Mouse (Mus musculus): ENCODE measurements around the gene Hoxb8.

Gene Hoxb8

DNA sequence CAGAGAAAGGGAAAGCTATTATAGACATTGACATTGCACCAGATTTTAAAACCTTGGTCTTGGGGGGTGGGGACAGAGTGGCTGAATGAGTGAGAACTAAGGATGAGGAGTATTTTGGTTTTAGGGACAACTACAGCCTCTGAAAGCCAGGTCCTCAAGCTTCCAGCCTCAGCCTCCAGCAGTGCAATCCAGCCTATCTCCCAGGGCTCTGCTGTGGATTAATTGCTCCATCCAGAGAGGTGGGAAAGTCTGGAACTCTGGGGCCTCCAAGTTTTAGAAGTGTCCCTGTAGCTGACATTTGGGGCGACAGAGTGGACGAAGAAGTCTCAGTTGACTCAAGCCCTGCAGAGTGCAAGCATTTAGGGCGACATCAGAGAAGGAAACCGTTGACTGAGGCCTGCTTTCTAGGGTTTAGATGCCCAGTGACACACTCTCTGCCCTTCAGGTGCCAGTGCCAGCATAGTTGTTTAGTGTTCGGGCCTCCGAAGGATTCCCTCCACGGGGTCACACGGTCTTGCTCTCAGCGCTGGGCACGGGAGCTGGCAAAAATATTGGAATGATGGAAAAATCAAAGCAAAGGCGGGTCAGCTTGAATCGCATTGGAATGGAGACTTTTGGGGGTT is 32.2 kb downstream of the Hoxb8 start:
- DNase-seq (ENCODE audit: low spot score in 2 of 2), result no peak

DNA sequence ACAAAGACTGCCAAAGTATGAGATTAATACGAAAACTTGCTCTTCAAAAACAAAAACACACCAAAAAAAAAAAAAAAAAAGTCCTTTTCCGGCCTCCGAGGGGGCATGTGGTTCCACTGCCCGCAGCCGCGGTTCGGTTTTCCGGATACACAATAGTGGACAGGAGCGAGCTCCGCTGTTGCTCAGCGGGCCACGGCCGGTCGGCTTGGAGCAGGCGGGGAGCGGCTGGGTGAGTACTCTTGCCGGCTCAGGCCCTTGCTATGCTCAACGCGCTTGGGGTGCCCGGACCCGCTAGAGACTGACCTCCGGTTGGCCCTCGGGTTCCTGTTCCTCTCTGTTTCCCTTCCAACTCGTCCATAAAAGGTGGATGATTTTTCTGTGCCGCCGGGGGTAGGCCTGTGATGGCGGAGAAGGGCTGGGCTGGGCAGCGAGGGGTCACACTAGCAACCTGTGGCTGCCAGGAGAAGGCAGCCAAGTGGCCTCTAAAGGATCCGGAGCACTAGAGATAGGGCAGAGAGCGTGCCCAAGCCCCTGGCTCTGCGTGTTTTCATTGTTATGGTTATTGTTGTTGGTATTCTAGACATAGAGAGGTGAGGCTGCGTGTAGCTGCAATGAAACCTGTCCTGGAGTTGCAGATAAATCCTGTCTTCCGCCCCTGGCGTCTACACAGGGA is 33.1 kb downstream of the Hoxb8 start:
- no peak for DNase-seq (ENCODE audit: low spot score in 2 of 2)

DNA sequence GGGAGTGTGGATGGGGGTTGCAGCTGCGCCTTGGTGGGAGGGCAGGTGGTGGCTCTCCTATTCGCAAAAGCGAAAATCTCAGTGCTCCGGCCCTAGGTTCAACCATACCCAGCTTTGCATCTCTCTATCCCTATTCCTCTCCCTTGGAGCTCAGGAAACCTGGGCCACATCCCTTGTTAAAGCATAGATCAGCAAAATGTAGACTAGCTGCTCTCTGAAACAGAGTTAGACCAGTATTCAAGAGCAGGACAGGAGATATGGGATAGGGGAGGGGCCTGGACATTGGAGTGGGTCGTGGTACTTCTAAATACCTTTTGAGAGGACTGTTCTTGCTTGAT is 33.6 kb downstream of the Hoxb8 start:
- no peak for DNase-seq (ENCODE audit: low spot score in 2 of 2)

DNA sequence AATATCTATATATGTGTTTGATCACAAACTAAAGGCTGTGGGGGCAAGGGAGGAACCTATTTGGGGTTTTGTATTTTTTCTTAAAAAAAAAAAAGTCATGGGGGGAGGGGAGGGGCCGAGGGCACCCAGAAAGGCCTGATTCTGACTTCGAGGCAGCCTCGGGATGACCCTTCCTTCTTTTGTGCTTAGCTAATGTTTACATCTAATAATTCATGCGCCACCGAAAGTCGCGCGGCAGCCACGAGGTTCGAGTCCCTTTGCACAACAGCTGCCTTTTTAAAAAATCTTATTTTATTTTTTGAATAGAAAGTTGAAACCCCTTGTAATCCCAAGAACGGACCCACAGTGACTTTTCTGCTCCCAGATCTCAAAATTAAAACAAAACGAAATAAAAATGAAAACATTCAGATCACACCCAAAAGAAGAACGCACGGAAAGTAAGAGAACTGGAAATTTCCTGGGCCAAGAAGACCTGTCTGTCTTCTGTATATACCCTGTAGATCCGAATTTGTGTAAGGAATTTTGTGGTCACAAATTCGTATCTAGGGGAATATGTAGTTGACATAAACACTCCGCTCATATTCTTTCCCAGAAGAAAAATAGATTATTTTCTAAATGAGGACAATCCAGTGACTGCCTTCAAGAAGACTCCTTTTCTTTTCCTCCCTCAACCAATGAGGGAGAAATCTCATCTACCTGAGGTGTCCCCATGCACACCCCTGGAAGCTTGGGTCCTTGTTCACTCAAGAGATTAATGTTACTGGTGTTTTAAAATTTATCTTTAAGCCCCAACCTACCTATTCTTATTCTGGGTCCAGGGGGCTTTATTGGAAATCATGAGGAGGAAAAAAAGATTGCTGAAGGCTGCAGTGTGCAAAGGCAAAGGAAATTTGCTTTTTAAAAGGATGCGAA is 35.2 kb downstream of the Hoxb8 start:
- no peak for DNase-seq (ENCODE audit: low spot score in 2 of 2)

DNA sequence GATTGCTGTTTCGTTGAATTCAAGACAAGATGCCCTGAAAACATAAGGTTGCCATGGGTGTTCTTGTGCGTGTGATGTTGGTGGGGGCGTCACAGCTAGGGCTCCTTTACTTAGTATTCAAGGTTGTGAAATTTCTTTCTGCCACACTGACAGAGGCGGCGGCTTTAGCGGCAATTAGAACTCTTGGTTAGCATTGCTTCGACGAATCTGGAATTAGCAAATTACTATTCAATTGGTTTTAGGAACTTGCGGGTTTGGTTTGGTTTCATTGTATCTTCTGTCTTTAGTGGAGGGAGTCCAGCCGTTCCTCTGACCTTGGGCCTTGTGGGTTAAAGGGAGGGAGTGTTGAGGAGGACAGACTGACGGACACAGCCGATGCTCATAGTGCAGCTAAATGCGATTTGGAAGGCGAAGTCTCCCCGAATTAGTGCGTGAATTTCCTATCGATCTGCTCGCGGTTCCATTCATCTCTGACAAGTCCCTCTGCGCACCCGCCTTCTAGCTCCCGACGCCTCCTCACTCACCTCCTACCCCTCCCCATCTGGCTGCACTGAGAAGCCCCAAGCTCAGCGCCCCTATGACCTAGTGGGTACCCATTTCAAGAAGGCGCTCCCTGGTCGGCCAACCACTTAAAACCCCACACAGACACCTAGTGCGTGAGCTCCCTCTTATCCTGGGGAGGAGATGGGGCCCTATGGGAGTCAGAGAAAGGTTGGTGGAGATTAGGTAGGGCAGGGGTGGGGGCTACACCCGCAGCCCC is 36.1 kb downstream of the Hoxb8 start, which contains the start of gene Hoxb4:
Gene Hoxb4, plus strand, starts transcription at position 660 of the 760 bp plus-strand sequence.
- no peak for DNase-seq (ENCODE audit: low spot score in 2 of 2)

DNA sequence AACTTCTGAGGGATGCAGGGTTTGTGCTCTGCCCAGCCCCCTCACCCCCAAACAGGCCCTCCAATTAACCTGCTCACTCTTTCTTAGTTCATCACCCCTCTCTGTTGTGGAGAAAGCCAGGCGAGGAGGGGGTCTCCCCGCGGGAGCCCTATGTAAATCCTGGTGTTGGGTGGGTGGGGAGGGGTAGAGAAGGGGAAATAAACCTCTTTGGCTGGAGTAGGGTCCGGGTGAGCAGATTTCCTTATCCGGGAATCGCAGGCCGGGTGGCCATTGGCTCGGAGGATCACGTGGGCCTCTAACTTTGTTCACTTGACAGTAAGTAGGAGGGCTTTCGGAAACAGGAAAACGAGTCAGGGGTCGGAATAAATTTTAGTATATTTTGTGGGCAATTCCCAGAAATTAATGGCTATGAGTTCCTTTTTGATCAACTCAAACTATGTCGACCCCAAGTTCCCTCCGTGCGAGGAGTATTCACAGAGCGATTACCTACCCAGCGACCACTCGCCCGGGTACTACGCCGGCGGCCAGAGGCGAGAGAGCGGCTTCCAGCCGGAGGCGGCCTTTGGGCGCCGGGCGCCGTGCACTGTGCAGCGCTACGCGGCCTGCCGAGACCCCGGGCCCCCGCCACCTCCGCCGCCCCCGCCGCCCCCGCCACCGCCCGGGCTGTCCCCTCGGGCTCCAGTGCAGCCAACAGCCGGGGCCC is 36.8 kb downstream of the Hoxb8 start:
- no peak for DNase-seq (ENCODE audit: low spot score in 2 of 2)

DNA sequence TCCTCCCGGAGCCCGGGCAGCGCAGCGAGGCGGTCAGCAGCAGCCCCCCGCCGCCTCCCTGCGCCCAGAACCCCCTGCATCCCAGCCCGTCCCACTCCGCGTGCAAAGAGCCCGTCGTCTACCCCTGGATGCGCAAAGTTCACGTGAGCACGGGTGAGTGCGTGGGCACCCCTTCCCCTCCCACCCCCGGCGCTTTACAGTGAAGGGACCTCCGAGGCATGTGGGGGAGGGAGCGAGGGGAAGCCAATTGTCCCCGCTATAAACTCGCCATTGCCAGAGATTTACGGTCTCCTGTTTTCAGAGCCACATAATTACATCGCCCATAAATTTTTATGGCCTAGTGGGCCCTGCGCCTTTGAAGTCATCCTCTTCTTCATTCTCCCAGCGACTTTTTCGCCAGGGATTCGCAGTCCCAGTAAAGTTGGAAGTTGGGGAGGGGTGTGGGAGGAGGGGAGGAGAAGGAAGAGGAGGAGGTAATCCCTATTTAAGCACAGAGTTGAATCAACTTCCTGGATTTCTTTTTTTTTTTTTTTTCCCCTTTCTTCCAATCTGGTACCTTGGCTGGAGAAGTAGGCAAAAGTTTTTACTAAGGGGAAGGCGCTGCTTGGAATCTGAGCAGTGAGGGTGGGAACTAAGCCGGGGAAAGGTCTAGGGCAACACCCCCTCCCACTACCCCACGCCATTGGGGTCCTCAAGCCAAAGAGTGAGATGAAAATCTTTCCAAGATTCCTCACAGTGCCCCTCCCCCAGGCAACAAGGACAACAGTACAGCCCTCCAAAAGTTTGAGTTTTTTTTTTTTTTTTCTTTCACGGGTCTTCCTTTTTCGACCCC is 37.6 kb downstream of the Hoxb8 start:
- no peak for DNase-seq (ENCODE audit: low spot score in 2 of 2)

DNA sequence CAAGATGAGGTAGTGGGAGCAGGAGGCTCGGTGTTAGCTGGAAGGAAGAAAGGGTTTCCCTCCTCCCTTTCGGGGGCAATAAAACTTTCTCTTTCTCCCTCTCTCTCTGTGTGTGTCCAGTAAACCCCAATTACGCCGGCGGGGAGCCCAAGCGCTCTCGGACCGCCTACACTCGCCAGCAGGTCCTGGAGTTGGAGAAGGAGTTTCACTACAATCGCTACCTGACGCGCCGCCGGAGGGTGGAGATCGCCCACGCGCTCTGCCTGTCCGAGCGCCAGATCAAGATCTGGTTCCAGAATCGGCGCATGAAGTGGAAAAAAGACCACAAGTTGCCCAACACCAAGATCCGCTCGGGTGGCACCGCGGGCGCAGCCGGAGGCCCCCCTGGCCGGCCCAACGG is 38.2 kb downstream of the Hoxb8 start:
- no peak for DNase-seq (ENCODE audit: low spot score in 2 of 2)

DNA sequence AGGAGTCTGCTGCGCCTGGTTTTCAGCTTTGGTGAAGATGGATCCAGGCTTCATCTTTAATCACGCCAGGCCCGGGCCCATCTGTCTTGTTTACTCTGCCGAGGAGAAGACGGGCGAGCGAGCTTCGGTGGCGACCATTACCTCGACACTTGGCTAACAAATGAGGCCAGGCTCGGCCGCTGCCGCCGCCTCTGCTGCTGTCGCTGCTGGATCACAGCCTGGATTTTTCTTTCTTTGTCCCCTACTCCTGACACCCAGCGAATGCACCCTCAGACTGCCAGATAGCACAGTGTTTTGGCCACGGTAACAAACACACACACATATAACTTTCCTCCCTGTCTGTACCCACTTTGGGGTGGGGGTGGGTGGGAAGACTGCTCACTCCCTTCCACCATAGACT is 39.0 kb downstream of the Hoxb8 start:
- DNase-seq (ENCODE audit: low spot score in 2 of 2), result no peak

DNA sequence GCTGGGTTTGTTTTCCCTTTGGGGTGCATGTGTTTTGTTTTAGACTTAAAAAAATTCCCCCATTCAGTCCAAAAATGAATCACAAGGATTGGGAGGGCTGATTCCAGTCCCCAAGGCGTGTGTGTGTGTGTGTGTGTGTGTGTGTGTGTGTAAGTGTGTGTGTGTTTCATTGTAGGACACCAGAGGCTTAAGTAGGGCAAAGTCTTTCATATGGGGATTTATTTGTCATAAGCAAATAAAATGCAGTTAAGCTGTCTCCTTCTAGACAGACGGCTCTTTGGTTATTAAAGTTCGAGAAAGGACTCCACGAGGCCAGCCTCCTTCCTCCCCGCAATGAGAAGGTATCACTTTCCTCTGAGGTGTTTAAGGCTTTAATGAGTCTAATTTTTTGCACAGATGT is 40.1 kb downstream of the Hoxb8 start:
- DNase-seq (ENCODE audit: low spot score in 2 of 2), result no peak

DNA sequence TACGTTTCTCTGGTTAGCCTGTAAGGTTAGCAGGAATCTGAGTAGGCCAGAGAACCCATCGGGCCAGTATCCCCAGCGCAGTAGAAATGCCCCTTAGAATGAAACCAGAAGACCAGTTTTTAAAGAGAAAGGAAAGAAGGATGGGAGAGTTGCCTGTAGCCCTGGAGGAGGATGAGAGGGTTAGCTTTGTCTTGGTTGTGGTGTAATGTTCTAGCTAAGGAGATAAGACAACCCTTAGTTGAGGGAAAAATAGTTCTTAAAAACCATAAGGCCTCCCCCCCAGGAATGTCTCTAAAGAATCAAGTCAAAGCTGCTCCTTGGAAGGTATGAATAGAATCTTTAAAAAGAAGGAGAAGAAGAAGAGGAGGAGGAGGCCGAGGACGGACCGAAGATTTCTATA is 41.0 kb downstream of the Hoxb8 start:
- no peak for DNase-seq (ENCODE audit: low spot score in 2 of 2)

DNA sequence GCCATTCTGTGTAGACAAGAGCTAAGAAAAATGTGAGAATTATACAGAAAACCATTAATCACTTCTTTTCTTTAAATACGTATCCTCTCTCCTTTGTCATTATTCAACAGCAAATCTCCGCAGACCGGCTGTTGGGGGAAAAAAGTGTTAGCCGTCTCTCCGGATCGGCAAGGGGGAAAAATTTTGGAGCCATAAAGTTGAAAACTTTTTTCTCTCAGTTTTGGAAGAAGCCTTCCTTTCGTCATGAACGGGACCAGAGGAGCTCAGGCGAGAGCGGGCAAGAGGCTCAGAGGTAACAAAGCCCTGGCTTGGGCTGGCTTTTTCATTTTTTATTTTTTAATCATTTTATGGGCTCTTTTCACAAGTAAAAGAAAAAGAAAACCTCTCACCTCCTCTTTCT is 41.4 kb downstream of the Hoxb8 start, which contains the start of gene Hoxb3:
Gene Hoxb3, plus strand, starts transcription at position 173 of the 400 bp plus-strand sequence.
- DNase-seq (ENCODE audit: low spot score in 2 of 2), result no peak

DNA sequence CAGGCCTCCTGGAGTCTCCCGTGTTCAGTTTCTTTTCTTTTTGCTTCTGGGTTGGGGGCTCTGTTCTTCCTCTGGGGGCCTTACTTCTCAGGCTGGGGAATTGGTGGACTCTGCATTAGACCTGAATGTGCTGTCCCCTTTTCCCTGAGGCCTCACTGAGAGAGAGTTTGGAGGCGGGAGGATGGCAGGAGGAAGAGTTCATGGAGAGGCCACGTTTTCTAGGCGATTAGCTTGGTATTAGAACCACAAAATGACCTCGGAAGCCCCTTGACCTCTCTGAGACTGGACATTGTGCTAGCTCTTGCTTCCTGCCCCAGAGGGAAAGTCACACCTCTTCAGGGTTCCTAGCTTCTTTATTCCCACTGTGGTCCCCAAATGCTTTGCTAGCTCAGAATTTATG is 42.4 kb downstream of the Hoxb8 start:
- DNase-seq (ENCODE audit: low spot score in 2 of 2), result no peak

DNA sequence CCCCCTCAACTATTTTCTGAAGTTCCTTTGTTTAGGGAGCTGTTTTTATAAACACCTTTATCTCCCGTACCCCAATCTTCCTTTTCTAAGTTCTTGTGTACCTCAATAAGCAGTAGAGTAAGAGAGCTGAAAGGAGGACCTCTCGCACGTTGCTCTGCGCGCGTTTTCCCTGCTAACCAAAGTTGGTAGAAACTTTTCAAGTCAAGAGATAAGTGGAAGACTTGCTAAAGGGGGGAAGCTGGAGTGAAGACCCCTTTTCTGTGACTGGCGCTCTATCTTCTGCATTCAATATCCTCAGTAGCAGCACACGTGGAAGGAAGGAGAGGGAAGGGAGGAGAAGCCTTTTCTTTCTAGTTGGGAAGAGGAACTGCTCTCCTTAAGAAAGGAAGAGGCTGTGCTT is 43.3 kb downstream of the Hoxb8 start:
- DNase-seq (ENCODE audit: low spot score in 2 of 2), result no peak

DNA sequence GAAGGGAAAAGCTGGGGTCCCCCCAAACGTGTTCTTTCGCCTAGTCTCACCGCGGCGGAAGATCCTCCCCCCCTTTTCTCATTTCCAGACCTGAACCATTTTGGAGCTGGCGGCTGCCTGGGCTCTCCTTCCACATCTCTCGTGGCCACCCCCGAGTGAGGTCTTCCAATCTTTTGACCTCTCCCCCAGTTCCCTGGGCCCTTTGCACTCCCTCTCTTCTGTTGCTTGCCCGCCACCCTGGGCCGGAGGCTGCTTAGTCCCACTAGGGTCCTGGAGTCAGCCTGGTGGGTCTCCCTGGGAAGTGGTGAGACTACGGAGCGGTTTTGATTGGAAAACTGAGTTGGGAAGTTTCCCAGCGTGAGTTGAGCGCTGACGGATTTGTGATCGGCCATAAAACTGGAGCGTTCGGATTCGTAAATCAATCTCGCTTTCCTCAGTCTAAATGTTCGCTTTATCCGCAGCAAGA is 44.1 kb downstream of the Hoxb8 start:
- DNase-seq (ENCODE audit: low spot score in 2 of 2), result no peak

DNA sequence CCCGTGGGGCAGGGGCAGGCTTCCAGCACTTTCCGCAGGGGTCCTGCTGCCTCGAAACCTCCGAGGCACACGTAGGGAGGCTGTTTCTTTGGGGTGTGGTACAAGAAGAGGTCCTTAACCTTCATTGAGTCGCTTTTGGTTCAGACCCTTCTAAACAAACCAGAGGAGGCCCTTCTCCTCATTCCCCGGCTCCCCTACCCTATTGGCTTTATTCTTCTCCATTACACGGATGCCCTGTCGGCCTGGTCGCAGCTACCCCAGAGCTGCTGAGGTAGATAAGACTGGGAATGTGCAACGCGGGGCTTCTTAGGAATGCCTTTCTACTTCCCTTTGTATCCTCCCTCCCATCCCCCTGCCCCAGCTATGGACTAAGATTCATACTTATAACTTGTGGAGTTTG is 45.0 kb downstream of the Hoxb8 start:
- DNase-seq (ENCODE audit: low spot score in 2 of 2), result no peak

DNA sequence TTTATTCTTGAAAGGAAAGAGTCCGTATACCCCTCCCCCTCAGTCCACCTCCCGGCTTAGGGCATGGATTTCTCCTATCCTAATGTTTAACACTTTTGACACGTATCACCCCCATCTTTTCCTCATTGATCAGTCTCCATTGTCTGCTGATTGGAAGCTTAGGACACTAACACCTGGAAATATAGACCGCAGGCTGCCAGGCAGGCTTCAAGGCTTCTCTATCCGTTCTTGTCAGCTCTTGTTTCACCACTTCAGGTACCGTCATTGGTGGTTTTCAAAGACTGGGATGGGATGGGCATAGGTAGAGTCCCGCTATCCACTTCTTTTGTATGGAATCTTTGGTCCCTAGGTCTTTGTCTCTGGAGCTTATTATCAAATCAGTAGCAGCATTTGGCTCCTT is 45.4 kb downstream of the Hoxb8 start:
- no peak for DNase-seq (ENCODE audit: low spot score in 2 of 2)

DNA sequence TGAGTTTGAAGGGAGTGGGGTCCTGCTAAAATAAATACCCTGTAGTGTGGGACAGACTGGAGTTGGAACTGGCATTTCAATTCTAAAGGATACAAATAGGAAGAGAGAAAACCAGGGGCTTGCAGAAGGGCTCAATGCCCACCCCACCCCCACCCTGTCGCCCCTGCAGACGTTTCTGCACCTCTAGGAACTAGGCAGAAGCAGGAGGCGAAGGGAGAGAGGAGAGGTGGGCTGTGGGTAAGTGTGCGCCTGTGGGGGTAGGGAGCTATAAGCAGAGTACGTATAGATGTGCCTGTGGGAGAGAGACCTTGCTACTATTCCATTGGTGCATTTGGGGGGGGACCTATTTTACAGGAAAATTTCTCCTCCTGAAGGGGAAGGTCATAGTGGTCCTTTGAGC is 46.0 kb downstream of the Hoxb8 start:
- DNase-seq (ENCODE audit: low spot score in 2 of 2), result no peak

DNA sequence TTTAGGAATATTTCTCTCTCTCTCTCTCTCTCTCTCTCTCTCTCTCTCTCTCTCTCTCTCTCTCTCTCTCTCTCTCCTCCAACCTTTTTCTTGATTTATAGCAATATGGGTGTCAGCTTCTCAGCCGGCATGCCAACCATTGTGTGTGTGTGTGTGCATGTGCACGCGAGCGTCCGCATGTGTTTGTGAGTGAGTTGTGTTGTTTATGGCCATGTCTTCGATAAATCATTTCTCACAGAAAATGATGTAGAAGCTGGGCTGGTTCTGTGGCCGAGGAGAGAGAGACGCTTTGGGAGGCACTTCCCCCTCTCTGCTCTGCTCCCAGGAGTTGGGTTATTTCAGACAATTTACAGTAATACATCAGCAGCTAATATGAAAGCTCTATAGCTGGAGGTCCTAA is 46.9 kb downstream of the Hoxb8 start:
- DNase-seq (ENCODE audit: low spot score in 2 of 2), result no peak

DNA sequence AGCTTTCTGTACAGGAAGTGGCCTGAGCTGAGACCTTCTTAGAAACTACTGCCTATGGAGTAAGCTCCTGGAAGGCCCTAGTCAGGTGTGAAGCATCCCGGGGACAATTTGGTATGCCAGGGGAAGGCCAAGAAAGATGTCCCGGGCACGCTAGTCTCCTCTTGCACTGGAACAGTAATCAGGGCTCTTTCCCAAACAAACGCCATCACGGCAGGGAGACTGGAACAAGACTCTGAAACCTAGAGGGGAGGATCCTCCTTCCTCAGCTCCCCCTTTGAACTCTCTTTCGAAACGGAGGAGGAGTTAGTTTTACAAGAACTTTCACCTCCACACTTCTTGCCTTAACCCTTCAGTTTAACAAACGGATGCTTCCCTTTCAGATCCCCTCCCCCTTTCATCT is 50.4 kb downstream of the Hoxb8 start:
- DNase-seq (ENCODE audit: low spot score in 2 of 2), result no peak

All from left cerebral cortex, adult 9 months (tissue).